Mouse (Mus musculus): ENCODE measurements at regions not wholly inside any gene's neighbourhood (a gene's known extent, or its start where the extent isn't known, plus 50 kb on each side); places are given as distances from the start of the nearest gene placed in this dataset.

DNA sequence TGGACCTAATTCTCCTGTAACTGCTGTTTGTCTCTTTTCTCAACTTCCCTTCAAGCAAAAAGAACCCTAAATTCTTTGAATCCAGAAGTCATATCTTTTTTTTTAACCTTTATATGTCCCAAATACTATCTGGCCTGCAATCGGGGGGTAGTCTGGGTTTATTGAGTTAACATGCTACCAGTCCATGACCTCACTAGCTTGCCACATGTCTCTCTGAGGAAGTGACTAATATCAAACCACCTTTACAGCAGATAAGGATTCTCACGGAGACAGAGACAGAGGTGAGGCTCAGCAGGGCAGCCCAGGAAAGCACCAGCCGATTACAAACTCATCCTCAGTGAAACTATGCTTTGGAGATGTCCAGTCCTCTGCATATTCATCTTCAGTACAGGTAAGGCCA, 179.2 kb downstream of the Dad1 start:
- H3K4me3 ChIP-seq (replicated peaks; ENCODE audit: extremely low read depth, low read depth, low read length): no peak overlapping the region
- DNase-seq: no peak
- TF ChIP-seq CTCF (IDR thresholded peaks at IDR 0.05; ENCODE audit: insufficient read depth, low read length): no peak
- TF ChIP-seq POLR2A (IDR thresholded peaks at IDR 0.05; ENCODE audit: borderline replicate concordance, extremely low read depth, low read depth, low read length): no peak
- H3K4me1 ChIP-seq (ENCODE audit: control insufficient read depth, insufficient read depth, low read length): peaks cover 2% of the 10 kb centered on the region; the same call in 1 of the 2 replicates
- 76% methylated on average over 3 of the region's 3 CpGs for WGBS

DNA sequence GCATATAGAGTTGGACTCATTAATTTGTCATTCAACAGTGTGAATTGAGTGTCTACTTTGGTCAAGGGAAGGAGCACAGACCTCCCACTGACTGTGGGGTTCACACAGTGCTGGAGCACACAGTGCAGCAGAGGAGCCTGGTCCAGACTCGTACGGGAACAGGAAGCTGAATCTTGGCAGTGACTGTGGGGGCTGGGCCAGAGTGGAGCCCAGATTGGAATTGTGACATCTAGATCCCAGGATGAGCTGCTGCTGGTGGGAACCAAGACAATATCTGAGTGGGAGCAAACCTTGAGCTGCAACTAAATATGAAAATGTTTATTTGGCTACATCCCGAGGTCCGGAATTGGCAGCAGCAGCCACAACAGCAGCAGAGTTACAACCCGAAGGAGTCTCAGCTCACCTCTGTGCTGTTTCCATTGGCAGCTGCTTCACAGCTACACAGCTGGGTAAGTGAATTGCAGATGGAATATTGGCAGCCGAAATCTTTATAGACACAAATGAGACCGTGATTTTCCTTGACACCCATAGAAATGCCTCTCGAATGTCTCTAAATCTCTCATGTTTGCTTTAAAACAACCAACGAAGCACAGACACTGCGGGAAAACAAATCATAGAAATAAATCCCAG, 181.5 kb downstream of the Dad1 start:
- H3K4me1 ChIP-seq (ENCODE audit: control insufficient read depth, insufficient read depth, low read length): peaks cover 2% of the 10 kb centered on the region; the same call in 1 of the 2 replicates
- WGBS: 45% methylated on average over 10 of the region's 10 CpGs
- no peak overlapping the region for H3K4me3 ChIP-seq (replicated peaks; ENCODE audit: extremely low read depth, low read depth, low read length)
- no peak for TF ChIP-seq POLR2A (IDR thresholded peaks at IDR 0.05; ENCODE audit: borderline replicate concordance, extremely low read depth, low read depth, low read length)
- TF ChIP-seq CTCF (IDR thresholded peaks at IDR 0.05; ENCODE audit: insufficient read depth, low read length): no peak
- no peak for DNase-seq

GRCm38 (mm10) chr14:54070240-54070639, 183.7 kb downstream of the Dad1 start:
- no peak overlapping the region for H3K4me3 ChIP-seq (replicated peaks; ENCODE audit: extremely low read depth, low read depth, low read length)
- TF ChIP-seq CTCF (IDR thresholded peaks at IDR 0.05; ENCODE audit: insufficient read depth, low read length) (no peak), POLR2A (IDR thresholded peaks at IDR 0.05; ENCODE audit: borderline replicate concordance, extremely low read depth, low read depth, low read length) (no peak)
- DNase-seq: no peak
- peaks cover 2% of the 10 kb centered on the region; the same call in 1 of the 2 replicates for H3K4me1 ChIP-seq (ENCODE audit: control insufficient read depth, insufficient read depth, low read length)

DNA sequence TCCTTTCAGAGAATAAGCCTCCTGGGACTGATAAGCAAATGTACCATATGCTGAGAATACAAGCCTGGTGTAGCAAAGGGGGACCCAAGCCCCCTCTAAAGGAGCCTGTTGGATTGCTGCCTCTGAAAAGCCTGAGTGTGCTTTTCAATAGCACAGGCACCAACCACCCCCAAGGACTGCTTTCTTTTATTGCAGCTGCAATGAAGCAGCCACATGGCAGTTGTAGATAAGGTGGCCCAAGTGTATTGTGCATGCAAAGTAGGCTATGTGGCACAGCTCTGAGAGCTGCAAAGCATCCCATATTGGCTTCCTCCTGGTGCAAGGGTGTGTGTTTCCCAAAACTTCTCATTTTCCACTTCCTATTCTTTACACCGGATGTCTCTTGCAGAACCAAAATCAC, 185.2 kb downstream of the Dad1 start:
- WGBS: 90% methylated on average over 1 of the region's 1 CpGs
- no peak for DNase-seq
- TF ChIP-seq CTCF (IDR thresholded peaks at IDR 0.05; ENCODE audit: insufficient read depth, low read length) (no peak), POLR2A (IDR thresholded peaks at IDR 0.05; ENCODE audit: borderline replicate concordance, extremely low read depth, low read depth, low read length) (no peak)
- Histone ChIP-seq H3K4me1 (ENCODE audit: control insufficient read depth, insufficient read depth, low read length) (peaks cover 2% of the 10 kb centered on the region; the same call in 1 of the 2 replicates), H3K4me3 (replicated peaks; ENCODE audit: extremely low read depth, low read depth, low read length) (no peak overlapping the region)

DNA sequence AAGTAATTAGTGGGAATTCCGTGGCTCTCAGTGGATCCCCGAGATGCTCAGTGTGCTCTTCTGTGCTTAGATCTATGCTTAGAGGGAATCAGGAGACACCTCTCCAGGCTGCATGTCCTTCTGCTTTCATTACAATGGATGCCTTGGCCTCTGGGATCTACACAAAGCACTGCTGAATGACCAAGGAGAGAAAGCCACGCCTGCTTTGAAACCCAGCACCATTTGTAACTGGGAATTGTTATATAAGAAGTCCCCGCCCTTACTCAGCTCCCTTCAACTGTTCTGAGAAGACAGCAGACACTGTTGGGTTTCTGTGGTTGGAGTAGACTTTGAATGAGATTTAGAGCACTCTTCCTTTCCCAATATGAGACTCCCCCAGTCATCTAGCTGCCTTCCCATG, 188.4 kb downstream of the Dad1 start:
- TF ChIP-seq POLR2A (IDR thresholded peaks at IDR 0.05; ENCODE audit: borderline replicate concordance, extremely low read depth, low read depth, low read length) (no peak), CTCF (IDR thresholded peaks at IDR 0.05; ENCODE audit: insufficient read depth, low read length) (no peak)
- no peaks in the 10 kb centered on the region for H3K4me1 ChIP-seq (ENCODE audit: control insufficient read depth, insufficient read depth, low read length)
- DNase-seq: no peak
- WGBS: 84% methylated on average over 4 of the region's 4 CpGs
- no peak overlapping the region for H3K4me3 ChIP-seq (replicated peaks; ENCODE audit: extremely low read depth, low read depth, low read length)

DNA sequence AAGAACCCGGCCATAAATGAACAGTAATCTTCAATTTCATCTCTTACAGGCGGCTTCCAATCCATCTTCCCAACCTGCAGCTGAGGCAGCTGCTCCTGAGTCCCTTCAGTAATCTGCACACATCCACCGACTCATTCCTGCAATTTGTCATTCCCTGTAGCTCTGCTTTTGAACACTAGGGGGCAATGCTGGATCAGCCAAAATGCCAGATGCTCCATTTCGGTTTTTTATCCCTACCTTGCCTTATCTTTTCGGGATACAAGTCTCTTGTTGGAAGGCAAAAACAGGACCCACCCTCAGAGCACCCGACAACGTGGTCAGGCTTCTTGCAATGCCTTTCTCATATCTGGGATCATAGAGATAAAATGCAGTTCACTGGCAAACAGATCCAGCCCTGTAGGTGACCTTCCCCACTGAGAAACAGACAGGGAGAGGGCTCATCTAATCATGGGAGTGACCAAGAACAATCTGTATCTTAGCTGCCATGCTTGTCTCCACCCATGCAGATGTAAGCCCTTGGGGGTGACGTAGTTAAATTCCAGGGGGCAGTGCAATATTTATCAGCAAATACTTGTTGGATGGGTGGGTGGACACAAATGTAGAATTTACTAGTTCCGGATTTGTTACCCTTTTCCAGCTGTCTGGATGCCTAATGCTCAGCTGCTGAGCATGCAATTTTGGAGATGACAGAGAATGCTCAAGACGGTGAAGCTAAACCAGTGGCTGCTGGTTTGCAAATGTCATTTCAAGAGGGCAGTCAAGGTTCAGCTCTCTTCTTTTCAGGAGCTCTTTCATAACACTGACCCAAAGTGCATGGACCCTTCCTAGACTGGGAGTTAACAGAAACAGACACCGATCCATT, 189.1 kb downstream of the Dad1 start:
- H3K4me3 ChIP-seq (replicated peaks; ENCODE audit: extremely low read depth, low read depth, low read length): no peak overlapping the region
- DNase-seq: peak; percentile 66
- no peaks in the 10 kb centered on the region for H3K4me1 ChIP-seq (ENCODE audit: control insufficient read depth, insufficient read depth, low read length)
- 18% methylated on average over 11 of the region's 11 CpGs for WGBS
- TF ChIP-seq POLR2A (IDR thresholded peaks at IDR 0.05; ENCODE audit: borderline replicate concordance, extremely low read depth, low read depth, low read length) (no peak), CTCF (IDR thresholded peaks at IDR 0.05; ENCODE audit: insufficient read depth, low read length) (peak; percentile 42)

- Histone ChIP-seq H3K4me3 (replicated peaks; ENCODE audit: extremely low read depth, low read depth, low read length) (no peak overlapping the region), H3K4me1 (ENCODE audit: control insufficient read depth, insufficient read depth, low read length) (no peaks in the 10 kb centered on the region)
- no peak for TF ChIP-seq POLR2A (IDR thresholded peaks at IDR 0.05; ENCODE audit: borderline replicate concordance, extremely low read depth, low read depth, low read length)
- no peak for TF ChIP-seq CTCF (IDR thresholded peaks at IDR 0.05; ENCODE audit: insufficient read depth, low read length)
- DNase-seq: no peak
- 55% methylated on average over 3 of the region's 3 CpGs for WGBS
Observed at GRCm38 (mm10) chr14:54061570-54061969, 192.3 kb downstream of the Dad1 start.

- Histone ChIP-seq H3K4me1 (ENCODE audit: control insufficient read depth, insufficient read depth, low read length) (no peaks in the 10 kb centered on the region), H3K4me3 (replicated peaks; ENCODE audit: extremely low read depth, low read depth, low read length) (no peak overlapping the region)
- 11% methylated on average over 4 of the region's 4 CpGs for WGBS
- TF ChIP-seq POLR2A (IDR thresholded peaks at IDR 0.05; ENCODE audit: borderline replicate concordance, extremely low read depth, low read depth, low read length) (no peak), CTCF (IDR thresholded peaks at IDR 0.05; ENCODE audit: insufficient read depth, low read length) (peak; percentile 62)
- peak; percentile 31 for DNase-seq
Observed at GRCm38 (mm10) chr14:54059776-54060175, 194.1 kb downstream of the Dad1 start.

DNA sequence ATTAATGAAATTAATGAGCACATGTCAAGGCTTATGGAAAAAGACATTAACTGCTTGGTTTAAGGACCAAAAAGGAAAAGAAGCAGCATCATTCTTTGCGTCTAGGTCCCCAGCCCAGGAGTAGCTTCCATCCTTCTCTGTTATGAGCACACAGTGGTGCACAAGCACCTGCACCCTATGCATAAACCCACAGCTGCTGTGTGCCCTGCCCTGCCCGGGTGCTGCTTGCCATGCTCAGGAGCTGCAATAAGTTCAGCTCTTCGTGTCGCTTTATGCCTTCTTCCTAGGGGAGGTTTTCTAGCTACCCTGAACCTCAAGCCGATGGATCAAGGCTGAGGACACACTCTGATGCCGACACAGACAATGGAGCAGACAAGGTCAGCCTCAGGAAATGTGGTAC, 194.8 kb downstream of the Dad1 start:
- Histone ChIP-seq H3K4me1 (ENCODE audit: control insufficient read depth, insufficient read depth, low read length) (no peaks in the 10 kb centered on the region), H3K4me3 (replicated peaks; ENCODE audit: extremely low read depth, low read depth, low read length) (no peak overlapping the region)
- 78% methylated on average over 6 of the region's 6 CpGs for WGBS
- TF ChIP-seq POLR2A (IDR thresholded peaks at IDR 0.05; ENCODE audit: borderline replicate concordance, extremely low read depth, low read depth, low read length): no peak
- no peak for TF ChIP-seq CTCF (IDR thresholded peaks at IDR 0.05; ENCODE audit: insufficient read depth, low read length)
- DNase-seq: no peak

GRCm38 (mm10) chr14:54056691-54057090, 197.2 kb downstream of the Dad1 start:
- 55% methylated on average over 7 of the region's 7 CpGs for WGBS
- DNase-seq: no peak
- Histone ChIP-seq H3K4me3 (replicated peaks; ENCODE audit: extremely low read depth, low read depth, low read length) (no peak overlapping the region), H3K4me1 (ENCODE audit: control insufficient read depth, insufficient read depth, low read length) (no peaks in the 10 kb centered on the region)
- no peak for TF ChIP-seq POLR2A (IDR thresholded peaks at IDR 0.05; ENCODE audit: borderline replicate concordance, extremely low read depth, low read depth, low read length)
- no peak for TF ChIP-seq CTCF (IDR thresholded peaks at IDR 0.05; ENCODE audit: insufficient read depth, low read length)
